Mouse (Mus musculus): ENCODE results near the gene Hacd3. TPM values are rescaled to one million over a fixed set of nuclear protein-coding genes. Genes with fewer than 3 reads are reported as not detected.
"Not testable (repeated sequence)": the region's sequence is repeated elsewhere in the genome, so short reads cannot be mapped to it uniquely, and the experiment has no call there.

The Hacd3 gene
- polyA plus RNA-seq, 1 experiment from 2014 or later, result 50.3 TPM

GRCm38 (mm10) chr9:64995464-64995863, 26.0 kb downstream of the Hacd3 start:
- ATAC-seq (ENCODE audit: insufficient number of reproducible peaks, insufficient read depth, low FRiP score, low read depth); H3K27ac ChIP-seq (replicated peaks in 1 of 2; ENCODE audit: control insufficient read depth in 1 of 2, insufficient read depth in 1 of 2, low read depth in 2 of 2, low read length in 2 of 2); H3K9me3 ChIP-seq (ENCODE audit: control insufficient read depth, low read length); H3K27me3 ChIP-seq (ENCODE audit: control insufficient read depth, insufficient read depth, low read length); H3K4me3 ChIP-seq (ENCODE audit: control insufficient read depth in 1 of 2, insufficient read depth in 1 of 2, low read depth in 1 of 2, low read length in 2 of 2); H3K4me1 ChIP-seq (ENCODE audit: control insufficient read depth in 2 of 2, insufficient read depth in 2 of 2, low read length in 2 of 2); H3K4me2 ChIP-seq (ENCODE audit: low read length); H3K9ac ChIP-seq (ENCODE audit: low read length): not testable (repeated sequence)
- H3K36me3 ChIP-seq (ENCODE audit: control insufficient read depth, insufficient read depth, low read length), result peaks cover 69% of the 10 kb centered on the region
- WGBS, result 86% methylated on average over 1 of the region's 1 CpGs

- peaks cover 82% of the 10 kb centered on the region for H3K36me3 ChIP-seq (ENCODE audit: control insufficient read depth, insufficient read depth, low read length)
- WGBS, result 43% methylated on average over 7 of the region's 7 CpGs
These were observed 31.2 kb downstream of the Hacd3 start for GRCm38 (mm10) chr9:64990291-64990690.

GRCm38 (mm10) chr9:64988443-64988842, 33.0 kb downstream of the Hacd3 start:
- Histone ChIP-seq H3K4me2 (ENCODE audit: low read length) (no peak overlapping the region), H3K27me3 (ENCODE audit: control insufficient read depth, insufficient read depth, low read length) (no peaks in the 10 kb centered on the region), H3K9ac (ENCODE audit: low read length) (no peak overlapping the region), H3K27ac (replicated peaks in 1 of 2; ENCODE audit: control insufficient read depth in 1 of 2, insufficient read depth in 1 of 2, low read depth in 2 of 2, low read length in 2 of 2) (no peak overlapping the region), H3K4me1 (ENCODE audit: control insufficient read depth in 2 of 2, insufficient read depth in 2 of 2, low read length in 2 of 2) (peaks cover 9 to 37% of the 10 kb centered on the region in 2 experiments), H3K4me3 (ENCODE audit: control insufficient read depth in 1 of 2, insufficient read depth in 1 of 2, low read depth in 1 of 2, low read length in 2 of 2) (no peak overlapping the region), H3K36me3 (ENCODE audit: control insufficient read depth, insufficient read depth, low read length) (peaks cover 97% of the 10 kb centered on the region), H3K9me3 (ENCODE audit: control insufficient read depth, low read length) (no peaks in the 10 kb centered on the region)
- ATAC-seq (ENCODE audit: insufficient number of reproducible peaks, insufficient read depth, low FRiP score, low read depth), result no peak
- 47% methylated on average over 6 of the region's 6 CpGs for WGBS

More at GRCm38 (mm10) chr9:64990291-64990690, 31.2 kb downstream of the Hacd3 start:
- no peaks in the 10 kb centered on the region for H3K9me3 ChIP-seq (ENCODE audit: control insufficient read depth, low read length)
- H3K27me3 ChIP-seq (ENCODE audit: control insufficient read depth, insufficient read depth, low read length), result no peaks in the 10 kb centered on the region
- H3K4me1 ChIP-seq (ENCODE audit: control insufficient read depth in 2 of 2, insufficient read depth in 2 of 2, low read length in 2 of 2), result peaks cover 6 to 30% of the 10 kb centered on the region in 2 experiments
- no peak overlapping the region for H3K9ac ChIP-seq (ENCODE audit: low read length)
- no peak for ATAC-seq (ENCODE audit: insufficient number of reproducible peaks, insufficient read depth, low FRiP score, low read depth)
- no peak overlapping the region for H3K4me3 ChIP-seq (ENCODE audit: control insufficient read depth in 1 of 2, insufficient read depth in 1 of 2, low read depth in 1 of 2, low read length in 2 of 2)
- no peak overlapping the region for H3K4me2 ChIP-seq (ENCODE audit: low read length)
- H3K27ac ChIP-seq (replicated peaks in 1 of 2; ENCODE audit: control insufficient read depth in 1 of 2, insufficient read depth in 1 of 2, low read depth in 2 of 2, low read length in 2 of 2), result no peak overlapping the region

- H3K27me3 ChIP-seq (ENCODE audit: control insufficient read depth, insufficient read depth, low read length), result no peaks in the 10 kb centered on the region
- peaks cover 9 to 37% of the 10 kb centered on the region in 2 experiments for H3K4me1 ChIP-seq (ENCODE audit: control insufficient read depth in 2 of 2, insufficient read depth in 2 of 2, low read length in 2 of 2)
- no peak overlapping the region for H3K27ac ChIP-seq (replicated peaks in 1 of 2; ENCODE audit: control insufficient read depth in 1 of 2, insufficient read depth in 1 of 2, low read depth in 2 of 2, low read length in 2 of 2)
- ATAC-seq (ENCODE audit: insufficient number of reproducible peaks, insufficient read depth, low FRiP score, low read depth), result no peak
- peaks cover 99% of the 10 kb centered on the region for H3K36me3 ChIP-seq (ENCODE audit: control insufficient read depth, insufficient read depth, low read length)
- no peak overlapping the region for H3K4me3 ChIP-seq (ENCODE audit: control insufficient read depth in 1 of 2, insufficient read depth in 1 of 2, low read depth in 1 of 2, low read length in 2 of 2)
- no peak overlapping the region for H3K9ac ChIP-seq (ENCODE audit: low read length)
- 87% methylated on average over 2 of the region's 2 CpGs for WGBS
- H3K9me3 ChIP-seq (ENCODE audit: control insufficient read depth, low read length), result no peaks in the 10 kb centered on the region
- no peak overlapping the region for H3K4me2 ChIP-seq (ENCODE audit: low read length)
These were observed 33.8 kb downstream of the Hacd3 start for GRCm38 (mm10) chr9:64987651-64988050.

- peaks cover 99% of the 10 kb centered on the region for H3K36me3 ChIP-seq (ENCODE audit: control insufficient read depth, insufficient read depth, low read length)
- ATAC-seq (ENCODE audit: insufficient number of reproducible peaks, insufficient read depth, low FRiP score, low read depth), result 0 out of 2 replicates have a peak, but pooled peaks have one; percentile 13
- no peak overlapping the region for H3K4me2 ChIP-seq (ENCODE audit: low read length)
- peak overlapping the region; percentile 41 for H3K9ac ChIP-seq (ENCODE audit: low read length)
- WGBS, result 31% methylated on average over 9 of the region's 9 CpGs
- H3K27ac ChIP-seq (replicated peaks in 1 of 2; ENCODE audit: control insufficient read depth in 1 of 2, insufficient read depth in 1 of 2, low read depth in 2 of 2, low read length in 2 of 2), result peak overlapping the region; percentile 82 to 84
- peaks cover 9 to 34% of the 10 kb centered on the region in 2 experiments for H3K4me1 ChIP-seq (ENCODE audit: control insufficient read depth in 2 of 2, insufficient read depth in 2 of 2, low read length in 2 of 2)
- H3K9me3 ChIP-seq (ENCODE audit: control insufficient read depth, low read length), result no peaks in the 10 kb centered on the region
- H3K27me3 ChIP-seq (ENCODE audit: control insufficient read depth, insufficient read depth, low read length), result no peaks in the 10 kb centered on the region
- no peak overlapping the region for H3K4me3 ChIP-seq (ENCODE audit: control insufficient read depth in 1 of 2, insufficient read depth in 1 of 2, low read depth in 1 of 2, low read length in 2 of 2)
These were observed 35.7 kb downstream of the Hacd3 start for GRCm38 (mm10) chr9:64985807-64986206.

GRCm38 (mm10) chr9:64985037-64985794, 36.3 kb downstream of the Hacd3 start:
- Histone ChIP-seq H3K4me1 (ENCODE audit: control insufficient read depth in 2 of 2, insufficient read depth in 2 of 2, low read length in 2 of 2) (peaks cover 9 to 29% of the 10 kb centered on the region in 2 experiments), H3K36me3 (ENCODE audit: control insufficient read depth, insufficient read depth, low read length) (peaks cover 99% of the 10 kb centered on the region), H3K4me3 (ENCODE audit: control insufficient read depth in 1 of 2, insufficient read depth in 1 of 2, low read depth in 1 of 2, low read length in 2 of 2) (no peak overlapping the region), H3K9me3 (ENCODE audit: control insufficient read depth, low read length) (no peaks in the 10 kb centered on the region), H3K27me3 (ENCODE audit: control insufficient read depth, insufficient read depth, low read length) (no peaks in the 10 kb centered on the region), H3K27ac (replicated peaks in 1 of 2; ENCODE audit: control insufficient read depth in 1 of 2, insufficient read depth in 1 of 2, low read depth in 2 of 2, low read length in 2 of 2) (peak overlapping the region; percentile 82), H3K9ac (ENCODE audit: low read length) (peak overlapping the region; percentile 41), H3K4me2 (ENCODE audit: low read length) (no peak overlapping the region)
- WGBS, result 10% methylated on average over 8 of the region's 8 CpGs
- peak; percentile 44; the same call in 1 of the 2 replicates for ATAC-seq (ENCODE audit: insufficient number of reproducible peaks, insufficient read depth, low FRiP score, low read depth)

GRCm38 (mm10) chr9:64981904-64982303, 39.6 kb downstream of the Hacd3 start:
- Histone ChIP-seq H3K27me3 (ENCODE audit: control insufficient read depth, insufficient read depth, low read length) (no peaks in the 10 kb centered on the region), H3K4me3 (ENCODE audit: control insufficient read depth in 1 of 2, insufficient read depth in 1 of 2, low read depth in 1 of 2, low read length in 2 of 2) (no peak overlapping the region), H3K9ac (ENCODE audit: low read length) (no peak overlapping the region), H3K27ac (replicated peaks in 1 of 2; ENCODE audit: control insufficient read depth in 1 of 2, insufficient read depth in 1 of 2, low read depth in 2 of 2, low read length in 2 of 2) (no peak overlapping the region), H3K9me3 (ENCODE audit: control insufficient read depth, low read length) (no peaks in the 10 kb centered on the region), H3K36me3 (ENCODE audit: control insufficient read depth, insufficient read depth, low read length) (peaks cover 98% of the 10 kb centered on the region), H3K4me2 (ENCODE audit: low read length) (no peak overlapping the region), H3K4me1 (ENCODE audit: control insufficient read depth in 2 of 2, insufficient read depth in 2 of 2, low read length in 2 of 2) (peaks cover 9 to 19% of the 10 kb centered on the region in 2 experiments)
- no peak for ATAC-seq (ENCODE audit: insufficient number of reproducible peaks, insufficient read depth, low FRiP score, low read depth)
- WGBS, result 77% methylated on average over 1 of the region's 1 CpGs
